Mouse (Mus musculus): ENCODE data around the gene Ube2o. TPM values are rescaled to one million over a fixed set of nuclear protein-coding genes. Genes with fewer than 3 reads are reported as not detected.
A peak's percentile ranks its signal among the peaks of the same experiment; 100 is the strongest.

Gene Ube2o
- polyA plus RNA-seq, 1 experiment from 2014 or later, result 9.7 TPM

DNA sequence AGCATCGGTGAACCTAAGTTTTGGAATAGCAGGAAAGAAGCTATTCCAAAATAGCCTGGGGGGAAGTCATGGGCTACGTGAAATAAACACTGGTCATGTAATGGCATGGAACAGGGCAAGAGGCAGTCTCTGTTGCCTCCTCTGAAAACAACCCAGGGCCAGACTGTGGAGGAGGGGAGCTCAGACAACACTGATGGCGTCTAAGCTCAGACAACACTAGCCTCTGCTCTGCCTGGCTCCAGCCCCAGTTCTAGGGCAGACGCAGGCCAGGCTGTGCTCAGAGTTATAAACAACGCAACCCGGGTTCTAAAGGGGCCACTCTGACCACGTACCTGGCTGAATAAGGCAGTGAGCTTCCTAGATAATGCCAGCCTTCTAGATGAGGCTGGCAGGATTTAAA lies 30.5 kb downstream of the Ube2o start:
- 57% methylated on average over 7 of the region's 7 CpGs for WGBS
- Histone ChIP-seq H3K4me1 (peaks cover 34% of the 10 kb centered on the region), H3K4me3 (no peak overlapping the region), H3K36me3 (peaks cover 30% of the 10 kb centered on the region), H3K27me3 (no peaks in the 10 kb centered on the region), H3K4me2 (no peak overlapping the region), H3K9me3 (no peaks in the 10 kb centered on the region), H3K27ac (peak overlapping the region; percentile 22; the same call in 1 of the 2 replicates), H3K9ac (0 out of 2 replicates have a peak overlapping the region, but pooled peaks have one; percentile 46)
- no peak for ATAC-seq (ENCODE audit: insufficient number of reproducible peaks, insufficient read depth, low FRiP score, low TSS enrichment, low read depth)

- no peak overlapping the region for H3K4me3 ChIP-seq
- WGBS, result 82% methylated on average over 11 of the region's 11 CpGs
- H3K4me2 ChIP-seq, result no peak overlapping the region
- H3K9ac ChIP-seq, result no peak overlapping the region
- H3K27me3 ChIP-seq, result no peaks in the 10 kb centered on the region
- no peak overlapping the region for H3K27ac ChIP-seq
- H3K36me3 ChIP-seq, result peaks cover 43% of the 10 kb centered on the region
- no peak for ATAC-seq (ENCODE audit: insufficient number of reproducible peaks, insufficient read depth, low FRiP score, low TSS enrichment, low read depth)
- H3K9me3 ChIP-seq, result no peaks in the 10 kb centered on the region
- H3K4me1 ChIP-seq, result peaks cover 26% of the 10 kb centered on the region
These were observed 31.8 kb downstream of the Ube2o start for GRCm38 (mm10) chr11:116549273-116550038.

DNA sequence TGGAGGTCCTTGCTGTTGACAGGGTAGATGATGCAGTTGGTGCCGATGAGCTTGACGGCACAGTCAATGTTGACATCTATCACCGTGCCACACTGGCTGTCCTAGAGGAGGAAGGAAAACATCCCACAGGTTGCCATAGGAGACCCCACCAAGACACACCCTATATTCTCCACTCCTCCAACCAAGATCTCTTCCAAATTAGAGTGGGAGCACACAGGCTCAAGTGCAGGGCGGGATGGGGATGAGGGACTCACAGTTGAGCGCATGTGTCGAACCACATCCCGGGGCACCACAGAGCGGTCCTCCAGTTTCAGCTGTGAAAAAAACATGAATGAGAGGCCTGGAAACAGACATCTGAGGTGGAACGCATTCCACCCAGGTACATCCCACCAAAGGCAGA lies 32.5 kb downstream of the Ube2o start:
- H3K4me3 ChIP-seq, result no peak overlapping the region
- no peaks in the 10 kb centered on the region for H3K27me3 ChIP-seq
- H3K36me3 ChIP-seq, result peaks cover 50% of the 10 kb centered on the region
- 97% methylated on average over 9 of the region's 9 CpGs for WGBS
- H3K27ac ChIP-seq, result no peak overlapping the region
- no peaks in the 10 kb centered on the region for H3K9me3 ChIP-seq
- peaks cover 22% of the 10 kb centered on the region for H3K4me1 ChIP-seq
- 0 out of 2 replicates have a peak overlapping the region, but pooled peaks have one; percentile 37 for H3K9ac ChIP-seq
- ATAC-seq (ENCODE audit: insufficient number of reproducible peaks, insufficient read depth, low FRiP score, low TSS enrichment, low read depth), result no peak
- no peak overlapping the region for H3K4me2 ChIP-seq

DNA sequence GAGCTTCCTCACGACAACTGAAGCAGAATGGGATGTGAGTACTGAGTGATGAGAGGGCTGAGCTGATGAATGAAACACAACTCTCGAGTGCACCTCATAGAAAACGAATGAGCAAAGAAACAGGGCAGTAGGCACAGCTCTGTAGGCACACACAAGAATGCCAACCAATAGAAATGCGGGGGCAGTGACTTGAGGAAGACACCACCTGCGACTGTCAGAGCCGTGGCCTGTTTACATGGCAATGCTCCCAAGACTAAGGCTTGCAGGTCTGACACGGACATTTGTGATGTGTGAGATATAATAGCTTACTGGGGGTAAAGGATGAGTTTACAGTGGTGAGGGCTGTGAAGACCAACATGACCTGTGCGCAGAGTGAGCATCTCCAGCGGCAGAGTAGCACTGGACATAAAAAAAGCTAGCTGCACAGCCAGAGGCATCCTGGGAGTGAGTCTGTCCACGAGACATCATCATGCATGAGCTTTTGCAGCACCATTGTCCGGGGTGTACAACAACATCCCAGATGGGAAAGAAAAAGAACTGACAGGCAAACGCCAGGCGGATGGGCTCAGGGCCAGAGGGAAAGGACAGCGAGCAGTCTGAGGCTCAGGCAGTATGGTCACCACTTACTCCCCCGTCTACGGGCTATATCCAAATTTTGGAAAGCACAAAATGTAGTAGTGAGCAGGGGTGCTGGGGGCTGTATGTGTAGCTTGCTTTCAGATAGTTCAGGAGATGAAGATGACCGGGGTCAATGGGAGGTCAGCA lies 33.8 kb downstream of the Ube2o start:
- Histone ChIP-seq H3K27me3 (no peaks in the 10 kb centered on the region), H3K36me3 (peaks cover 63% of the 10 kb centered on the region), H3K27ac (no peak overlapping the region), H3K9ac (no peak overlapping the region), H3K4me3 (no peak overlapping the region), H3K9me3 (no peaks in the 10 kb centered on the region), H3K4me2 (no peak overlapping the region), H3K4me1 (peaks cover 22% of the 10 kb centered on the region)
- no peak for ATAC-seq (ENCODE audit: insufficient number of reproducible peaks, insufficient read depth, low FRiP score, low TSS enrichment, low read depth)
- 92% methylated on average over 17 of the region's 17 CpGs for whole genome bisulfite sequencing

DNA sequence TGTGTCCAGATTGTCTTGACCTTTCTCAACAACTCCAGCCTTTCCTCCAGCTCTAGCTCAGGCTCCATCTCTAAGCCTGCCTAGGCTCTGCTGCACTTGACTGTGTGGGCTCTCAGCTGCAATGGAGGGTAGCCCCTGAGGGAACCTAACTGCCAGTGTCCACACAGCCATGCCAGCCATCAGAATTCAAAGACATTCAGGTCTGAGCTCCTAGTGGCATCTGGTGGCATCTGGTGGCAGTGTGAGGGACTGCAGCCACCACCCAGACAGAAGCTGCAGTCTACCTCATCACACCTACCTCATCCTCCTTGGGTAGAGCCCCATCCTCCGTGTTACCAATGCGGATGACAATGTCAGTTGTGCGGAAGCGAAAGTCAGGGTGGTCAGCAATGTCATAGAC lies 38.1 kb downstream of the Ube2o start:
- 84% methylated on average over 4 of the region's 4 CpGs for WGBS
- peaks cover 99% of the 10 kb centered on the region for H3K36me3 ChIP-seq
- no peak overlapping the region for H3K4me3 ChIP-seq
- H3K4me2 ChIP-seq, result no peak overlapping the region
- ATAC-seq (ENCODE audit: insufficient number of reproducible peaks, insufficient read depth, low FRiP score, low TSS enrichment, low read depth), result no peak
- H3K4me1 ChIP-seq, result no peaks in the 10 kb centered on the region
- no peak overlapping the region for H3K27ac ChIP-seq
- no peaks in the 10 kb centered on the region for H3K27me3 ChIP-seq
- H3K9me3 ChIP-seq, result no peaks in the 10 kb centered on the region
- no peak overlapping the region for H3K9ac ChIP-seq

- Histone ChIP-seq H3K36me3 (peaks cover 91% of the 10 kb centered on the region), H3K9me3 (no peaks in the 10 kb centered on the region), H3K9ac (no peak overlapping the region), H3K4me3 (no peak overlapping the region), H3K4me1 (no peaks in the 10 kb centered on the region), H3K27ac (no peak overlapping the region), H3K4me2 (no peak overlapping the region), H3K27me3 (no peaks in the 10 kb centered on the region)
- WGBS, result 93% methylated on average over 11 of the region's 11 CpGs
- no peak for ATAC-seq (ENCODE audit: insufficient number of reproducible peaks, insufficient read depth, low FRiP score, low TSS enrichment, low read depth)
These were observed 40.1 kb downstream of the Ube2o start for GRCm38 (mm10) chr11:116541183-116541582.

DNA sequence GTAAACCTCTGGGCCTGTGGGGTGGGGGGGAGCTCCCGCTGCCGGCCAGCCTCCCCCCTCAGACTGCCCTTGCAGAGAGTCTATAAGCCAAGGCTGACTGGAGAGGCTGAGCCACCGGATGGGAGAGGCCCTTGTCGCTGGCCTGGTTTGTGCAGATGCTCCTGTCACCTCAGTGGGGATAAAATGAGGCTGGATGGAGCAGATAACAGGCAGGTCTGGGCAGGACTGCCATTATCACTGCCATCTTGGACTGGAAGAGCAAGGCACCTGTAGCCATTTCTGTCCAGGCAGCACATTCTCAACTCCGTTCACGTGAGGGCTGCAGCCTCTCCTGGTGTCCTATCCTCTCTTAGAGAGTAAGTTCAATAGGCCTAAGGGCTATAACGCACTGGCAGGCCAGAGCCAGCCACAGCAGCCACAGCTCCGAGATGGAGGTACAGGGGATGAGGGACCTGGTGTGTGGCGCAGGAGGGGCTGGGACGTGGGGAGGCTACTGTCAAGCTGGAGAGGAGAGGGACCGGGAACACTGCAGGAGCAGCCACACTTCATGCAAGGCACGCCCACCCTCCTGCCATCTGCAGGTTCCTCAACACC lies 43.0 kb downstream of the Ube2o start:
- WGBS, result 66% methylated on average over 12 of the region's 12 CpGs

DNA sequence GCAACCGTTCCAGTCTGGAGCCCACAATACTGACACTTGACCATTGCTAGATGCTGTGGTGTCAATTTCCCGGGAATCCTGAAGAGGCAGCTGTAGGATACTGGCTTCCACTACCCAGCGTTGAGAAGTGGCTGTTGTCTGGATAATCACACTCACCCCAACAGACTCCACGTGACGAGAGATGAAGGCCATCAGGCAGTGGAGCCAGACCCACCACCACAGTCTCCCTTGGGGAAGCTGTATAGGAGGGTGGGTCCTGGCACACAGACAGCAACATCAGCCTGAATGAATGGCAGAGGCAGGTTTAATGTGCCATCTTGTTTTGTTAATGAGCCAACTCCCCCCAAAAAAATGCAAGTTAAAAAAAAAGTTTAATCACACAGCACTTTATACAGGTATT lies 43.9 kb downstream of the Ube2o start:
- Histone ChIP-seq H3K36me3 (peaks cover 53% of the 10 kb centered on the region), H3K9ac (no peak overlapping the region)

More for the DNA sequence above, 43.0 kb downstream of the Ube2o start:
- Histone ChIP-seq H3K36me3 (peaks cover 62% of the 10 kb centered on the region), H3K4me1 (peaks cover 10% of the 10 kb centered on the region), H3K9ac (no peak overlapping the region), H3K27me3 (peaks cover 16% of the 10 kb centered on the region), H3K4me2 (no peak overlapping the region), H3K27ac (no peak overlapping the region), H3K4me3 (no peak overlapping the region), H3K9me3 (no peaks in the 10 kb centered on the region)
- no peak for ATAC-seq (ENCODE audit: insufficient number of reproducible peaks, insufficient read depth, low FRiP score, low TSS enrichment, low read depth)

GRCm38 (mm10) chr11:116536685-116537084 lies 44.6 kb downstream of the Ube2o start:
- ATAC-seq (ENCODE audit: insufficient number of reproducible peaks, insufficient read depth, low FRiP score, low TSS enrichment, low read depth), result no peak
- Histone ChIP-seq H3K27me3 (peaks cover 31% of the 10 kb centered on the region), H3K36me3 (peaks cover 46% of the 10 kb centered on the region), H3K27ac (no peak overlapping the region), H3K9ac (no peak overlapping the region), H3K9me3 (no peaks in the 10 kb centered on the region), H3K4me3 (no peak overlapping the region), H3K4me2 (no peak overlapping the region), H3K4me1 (peaks cover 24% of the 10 kb centered on the region)
- WGBS, result 88% methylated on average over 7 of the region's 7 CpGs

More for the DNA sequence above, 43.9 kb downstream of the Ube2o start:
- no peak for ATAC-seq (ENCODE audit: insufficient number of reproducible peaks, insufficient read depth, low FRiP score, low TSS enrichment, low read depth)
- Histone ChIP-seq H3K4me3 (no peak overlapping the region), H3K9me3 (no peaks in the 10 kb centered on the region), H3K27ac (no peak overlapping the region), H3K4me1 (peaks cover 17% of the 10 kb centered on the region), H3K4me2 (no peak overlapping the region), H3K27me3 (peaks cover 24% of the 10 kb centered on the region)
- 67% methylated on average over 5 of the region's 5 CpGs for WGBS

DNA sequence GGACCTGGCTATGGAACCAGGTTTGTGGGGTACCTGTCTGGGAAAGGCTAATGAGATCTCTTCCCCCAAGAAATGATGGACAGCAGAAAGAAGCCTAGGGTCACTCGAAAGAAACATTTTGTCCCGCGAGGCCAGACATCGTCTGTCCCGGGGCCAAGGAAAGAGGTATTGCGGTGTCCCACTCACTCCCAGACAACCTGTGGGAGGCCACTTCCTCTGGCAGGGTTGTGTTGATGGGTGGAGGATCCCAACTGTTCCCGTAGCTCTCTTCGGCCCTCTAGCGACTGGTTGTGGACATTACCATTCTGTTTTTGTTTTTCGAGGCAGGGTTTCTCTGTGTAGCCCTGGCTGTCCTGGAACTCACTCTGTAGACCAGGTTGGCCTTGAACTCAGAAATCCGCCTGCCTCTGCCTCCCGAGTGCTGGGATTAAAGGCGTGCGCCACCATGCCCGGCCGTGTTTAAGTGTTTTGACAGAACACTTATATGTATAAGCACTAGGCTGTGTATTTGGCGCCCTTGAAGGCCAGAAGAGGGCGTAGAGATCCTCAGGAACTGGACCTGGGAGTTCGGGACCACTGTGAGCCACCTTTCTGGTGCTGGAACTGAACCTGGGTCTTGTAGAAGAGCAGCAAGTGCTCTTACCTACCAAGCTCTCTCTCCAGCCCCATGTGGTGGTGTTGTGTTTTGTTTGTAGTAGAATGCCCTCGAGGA lies 46.9 kb downstream of the Ube2o start:
- H3K4me3 ChIP-seq, result peak overlapping the region; percentile 57
- peaks cover 53% of the 10 kb centered on the region for H3K27me3 ChIP-seq
- H3K9ac ChIP-seq, result peak overlapping the region; percentile 68
- no peak overlapping the region for H3K27ac ChIP-seq
- 16% methylated on average over 20 of the region's 20 CpGs for WGBS
- peak overlapping the region; percentile 98 for H3K4me2 ChIP-seq
- no peak for ATAC-seq (ENCODE audit: insufficient number of reproducible peaks, insufficient read depth, low FRiP score, low TSS enrichment, low read depth)
- no peaks in the 10 kb centered on the region for H3K9me3 ChIP-seq
- peaks cover 22% of the 10 kb centered on the region for H3K36me3 ChIP-seq
- peaks cover 44% of the 10 kb centered on the region for H3K4me1 ChIP-seq

All from embryonic facial prominence, embryonic 13.5 days (tissue).